Mouse (Mus musculus) heart, adult 9 months (tissue): ENCODE measurements at regions not wholly inside any gene's neighbourhood (a gene's known extent, or its start where the extent isn't known, plus 50 kb on each side); places are given as distances from the start of the nearest gene placed in this dataset.
"Not testable (repeated sequence)": the region's sequence is repeated elsewhere in the genome, so short reads cannot be mapped to it uniquely, and the experiment has no call there.

Experiments
- DNase-seq, 2 experiments: peaks; one replicate each; pipeline ENCODE4 v3.0.0; 2022; ENCODE audit warnings: low spot score in 2 of 2

DNA sequence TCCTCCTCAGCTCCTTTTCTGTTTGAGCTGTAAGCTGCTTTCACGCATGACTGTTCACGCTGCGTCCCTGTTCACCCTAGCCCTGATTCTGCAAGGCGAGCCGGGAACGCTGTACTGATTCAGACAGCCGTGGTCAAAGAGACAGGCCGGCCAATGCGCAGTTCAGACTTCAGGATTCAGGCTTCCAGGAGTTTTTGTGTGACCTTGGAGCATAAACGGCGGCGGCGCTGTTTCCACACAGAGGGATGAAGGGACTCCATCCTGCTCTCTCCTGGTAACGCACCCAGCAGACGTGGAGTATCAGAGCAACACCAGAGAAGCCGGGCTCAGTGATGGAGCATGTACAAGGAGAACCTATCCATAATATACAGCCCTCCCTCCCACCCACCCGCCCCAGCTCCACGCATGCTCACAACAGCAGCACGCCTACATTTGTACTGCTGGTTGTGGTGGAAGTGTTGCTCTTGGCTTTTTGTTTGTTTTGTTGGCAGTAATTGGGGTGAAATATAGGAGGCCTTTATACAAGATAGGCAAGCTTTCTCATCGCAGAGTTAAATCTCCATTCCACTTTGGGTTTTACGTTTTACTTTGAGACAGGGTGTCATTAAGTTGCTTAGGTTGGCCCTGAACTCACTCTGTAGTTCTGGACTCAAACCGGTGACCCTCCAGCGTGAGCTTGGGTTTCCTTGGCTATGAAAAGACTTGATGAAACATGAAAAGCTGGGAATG is 98.6 kb upstream of the Cpsf6 start:
- no peak for DNase-seq

DNA sequence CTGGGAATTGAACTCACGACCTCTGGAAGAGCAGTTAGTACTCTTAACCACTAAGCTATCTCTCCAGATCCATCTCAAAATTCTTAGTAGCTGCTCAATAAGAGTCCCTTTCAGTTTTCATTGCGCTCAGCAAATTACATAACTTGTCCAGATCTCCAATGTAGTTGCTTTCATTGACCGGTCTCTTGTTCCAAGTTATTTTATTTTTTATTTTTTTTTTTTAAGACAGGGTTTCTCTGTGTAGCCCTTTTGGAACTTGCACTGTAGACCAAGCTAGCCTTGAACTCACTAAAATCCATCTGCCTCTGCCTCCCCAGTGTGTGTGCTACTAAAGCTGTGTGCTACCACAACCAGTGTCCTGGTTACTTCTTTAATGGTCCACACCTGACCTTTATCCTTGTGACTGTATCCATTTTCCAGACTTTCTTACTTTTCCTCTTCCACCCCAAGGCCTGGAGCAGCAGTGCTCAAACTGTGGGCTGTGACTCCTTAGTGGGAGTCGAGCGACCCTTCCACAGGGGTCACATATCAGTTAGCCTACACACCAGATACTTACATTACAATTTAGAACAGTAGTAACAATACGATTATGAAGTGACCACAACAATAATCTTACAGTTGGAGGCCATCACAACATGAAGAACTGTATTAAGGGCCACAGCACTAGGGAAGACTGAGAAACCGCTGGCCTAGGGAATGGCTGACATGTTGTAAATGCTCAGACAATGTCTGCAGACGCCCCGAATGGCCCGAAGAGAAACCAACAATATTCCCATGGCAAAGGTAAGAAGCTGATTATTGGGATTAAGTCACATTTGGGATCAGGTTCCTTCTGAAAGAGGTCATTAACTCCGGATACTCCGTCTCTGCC is 97.8 kb upstream of the Cpsf6 start:
- no peak for DNase-seq

DNA sequence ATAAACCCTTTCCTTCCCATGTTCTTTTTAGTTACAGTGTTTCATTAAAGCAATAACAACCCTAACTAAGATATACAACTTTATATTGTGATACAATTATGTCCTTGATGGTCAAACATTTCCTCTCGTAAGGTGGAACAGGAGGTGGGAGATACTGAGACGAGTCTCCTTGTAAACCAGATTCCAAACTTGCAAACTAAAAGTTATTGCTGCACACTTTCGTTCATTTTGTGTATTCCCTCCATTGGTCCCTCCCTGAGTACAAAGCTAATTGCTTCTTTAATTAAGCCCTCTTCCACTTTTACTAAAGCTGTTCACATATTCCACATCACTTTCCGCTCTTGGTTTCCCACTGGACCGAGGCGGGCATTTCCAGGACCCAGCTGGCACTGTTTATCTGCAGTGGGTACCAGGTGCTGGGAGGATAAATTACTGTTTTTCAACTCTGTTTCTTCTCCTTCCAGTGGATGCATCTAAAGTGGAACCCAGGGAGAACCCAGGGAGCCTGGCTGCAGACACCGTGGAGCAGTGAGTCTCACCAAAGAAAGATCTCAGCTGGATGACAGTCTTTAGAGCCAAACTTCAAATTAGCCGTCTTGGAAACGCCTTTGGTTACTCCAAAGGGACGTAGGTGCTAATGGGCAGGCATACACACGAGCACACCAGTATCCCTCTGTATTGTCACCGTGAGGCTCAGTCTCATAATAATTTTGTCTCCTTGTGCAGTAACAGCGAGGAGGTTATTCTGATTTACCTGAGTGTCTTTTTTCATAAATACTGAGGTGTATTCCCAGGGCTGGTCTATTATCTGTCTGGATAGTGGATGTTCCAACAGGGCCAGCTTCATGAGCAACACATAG is 95.5 kb upstream of the Cpsf6 start:
- DNase-seq: no peak

DNA sequence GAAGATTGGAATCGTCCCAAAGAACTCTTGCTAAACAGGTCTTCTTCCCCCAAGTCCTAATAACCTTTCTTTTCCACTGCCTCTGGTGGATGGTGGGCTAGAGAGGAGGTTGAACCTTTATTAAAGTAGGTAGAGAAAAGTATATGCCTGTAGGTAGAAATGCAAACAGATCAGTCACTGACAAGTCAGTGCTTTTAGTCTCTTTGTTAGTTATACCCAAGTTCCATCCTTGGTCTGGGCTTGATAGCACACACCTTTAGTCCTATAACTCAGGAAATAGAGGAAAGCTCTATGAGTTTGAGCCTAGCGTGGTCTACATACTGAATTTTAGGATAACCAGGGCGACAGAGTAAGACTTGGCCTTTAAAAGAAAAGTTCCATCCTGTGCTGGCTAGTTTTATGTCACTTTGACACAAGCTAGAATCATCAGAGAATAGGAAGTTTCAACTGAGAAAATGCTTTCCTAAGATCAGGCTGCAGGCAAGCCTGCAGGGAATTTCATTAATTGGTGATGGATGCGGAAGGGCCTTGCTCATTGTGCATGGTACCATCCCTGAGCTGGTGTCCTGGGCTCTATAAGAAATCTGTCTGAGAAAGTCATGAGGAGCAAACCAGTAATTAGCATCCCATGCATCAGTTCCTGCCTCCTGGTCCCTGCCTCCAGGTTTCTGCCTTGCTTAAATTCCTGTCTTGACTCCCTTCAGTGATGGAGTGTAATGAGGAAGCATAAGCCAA is 94.7 kb upstream of the Cpsf6 start:
- DNase-seq: no peak

DNA sequence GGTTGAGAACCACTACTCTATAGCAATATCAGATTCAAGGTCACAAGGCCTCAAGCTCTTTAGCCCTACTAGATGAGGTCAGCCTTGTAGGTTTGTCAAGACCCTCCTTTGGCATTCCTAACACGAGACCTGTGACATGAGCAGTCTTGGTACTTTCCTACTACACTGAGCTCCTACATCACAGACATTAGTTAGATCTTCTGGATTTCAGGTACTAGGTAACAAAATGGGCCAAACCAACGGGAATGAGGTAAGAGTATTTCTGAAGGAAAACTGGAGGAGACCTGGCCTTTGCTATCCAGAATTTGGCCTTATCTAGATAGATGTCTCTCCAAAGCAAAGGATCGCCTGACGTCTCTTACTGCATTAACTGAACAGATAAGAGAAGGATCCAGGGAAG is 93.7 kb upstream of the Cpsf6 start:
- no peak for DNase-seq

DNA sequence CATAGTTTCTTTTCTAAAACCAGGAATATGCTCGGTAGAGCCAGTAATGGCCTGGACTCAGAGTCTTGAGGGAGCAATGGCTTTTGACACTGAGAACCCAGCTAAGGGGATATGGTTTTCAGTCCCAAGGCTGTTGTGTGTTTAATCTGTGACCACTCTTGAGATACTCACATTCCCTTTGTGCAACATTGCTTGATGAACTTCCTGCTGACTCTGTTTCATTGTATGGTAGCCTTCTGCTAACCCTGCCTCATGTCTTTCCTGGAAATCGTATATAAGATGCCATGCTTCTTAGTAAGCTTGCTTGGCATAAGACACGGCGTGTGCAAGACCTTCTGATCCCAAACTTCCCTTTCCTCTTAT is 92.7 kb upstream of the Cpsf6 start:
- no peak for DNase-seq

DNA sequence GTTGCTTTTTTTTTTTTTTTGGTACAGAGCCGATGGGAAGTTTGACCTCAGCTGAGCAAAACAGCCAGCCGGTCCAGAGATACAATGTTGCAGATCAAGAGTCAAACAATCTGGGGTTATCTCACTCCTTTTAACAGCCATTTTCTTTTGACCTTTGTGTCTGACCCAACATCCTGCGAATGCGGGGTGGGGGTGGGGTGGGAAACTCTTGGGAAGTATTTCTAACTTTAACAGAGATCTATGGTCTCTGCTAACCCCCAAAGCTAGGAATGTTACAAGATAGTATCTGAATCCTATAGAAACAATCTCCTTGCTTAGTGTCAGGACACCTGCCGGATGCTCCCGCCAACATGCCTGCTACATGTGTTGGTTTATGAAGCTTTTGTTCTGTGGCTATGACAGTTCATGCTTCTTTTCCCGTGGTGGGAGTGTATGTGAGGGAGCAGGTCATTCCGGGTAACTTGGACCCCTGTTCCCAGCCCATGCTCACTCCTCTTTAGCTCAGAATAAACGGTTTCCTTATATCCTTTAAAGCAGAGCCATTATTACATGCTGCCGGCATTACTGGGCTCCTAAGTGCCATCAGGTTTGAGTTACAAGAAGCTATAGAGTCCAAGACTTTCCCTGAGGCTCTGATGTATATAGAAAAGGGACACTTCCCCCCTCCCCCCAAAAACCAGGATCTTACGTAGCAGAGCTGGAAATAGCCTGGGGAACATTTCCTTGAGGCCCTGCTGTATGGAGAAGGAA is 92.2 kb upstream of the Cpsf6 start:
- DNase-seq: no peak

DNA sequence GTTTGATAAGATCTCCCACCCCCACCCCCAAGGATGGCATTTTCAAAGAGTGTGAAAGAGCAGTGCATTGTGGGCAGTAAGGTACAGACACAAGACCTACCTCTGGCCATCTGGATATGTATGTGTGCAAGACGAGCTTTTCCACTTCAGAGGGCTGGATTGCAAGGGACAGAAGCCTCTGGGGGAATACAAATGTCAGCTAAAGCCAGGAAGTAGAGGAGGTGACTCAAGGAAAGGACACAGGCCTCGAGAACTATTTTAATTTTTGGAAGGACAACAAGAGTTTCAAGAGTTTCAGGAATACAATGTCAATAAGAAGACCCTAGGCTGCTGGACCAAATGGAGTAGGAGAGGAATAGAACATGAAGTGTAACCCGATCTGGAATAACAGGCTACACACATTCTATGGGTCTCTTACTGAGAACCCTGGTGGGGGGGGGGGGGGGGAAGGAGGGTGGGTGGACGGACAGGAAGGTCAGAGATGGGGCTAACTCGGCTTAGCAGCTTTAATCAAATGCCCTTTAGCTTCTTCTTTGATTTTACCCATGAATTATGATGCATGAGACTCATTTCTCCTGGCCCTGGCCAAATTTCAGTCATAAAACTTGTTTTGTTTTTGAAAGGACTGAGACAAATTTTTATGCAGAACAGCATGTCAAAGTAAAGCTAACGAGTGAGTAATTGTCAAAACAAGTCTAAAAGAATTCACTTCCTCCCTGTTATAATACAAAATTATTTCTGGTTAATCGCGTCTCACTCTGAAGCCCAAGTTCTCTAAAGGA is 91.4 kb upstream of the Cpsf6 start:
- peak; percentile 21 to 28 for DNase-seq

DNA sequence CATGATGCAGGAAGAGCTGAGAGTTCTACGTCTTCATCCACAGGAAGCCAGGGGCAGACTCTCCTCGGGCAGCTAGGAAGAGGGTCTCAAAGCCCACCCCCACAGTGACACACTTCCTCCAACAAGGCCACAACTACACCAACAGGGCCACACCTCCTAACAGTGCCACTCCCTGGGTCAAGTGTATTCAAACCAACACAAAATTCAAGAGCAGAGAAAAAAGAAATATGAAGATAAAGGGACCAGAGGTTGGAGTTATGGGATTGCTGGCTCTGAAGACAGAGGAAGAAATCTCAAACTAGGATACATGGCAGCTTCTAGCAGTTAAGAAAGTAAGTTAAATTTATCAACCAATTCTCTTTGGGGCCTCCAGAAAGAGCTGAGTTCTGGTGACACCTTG is 90.7 kb upstream of the Cpsf6 start:
- DNase-seq: no peak

DNA sequence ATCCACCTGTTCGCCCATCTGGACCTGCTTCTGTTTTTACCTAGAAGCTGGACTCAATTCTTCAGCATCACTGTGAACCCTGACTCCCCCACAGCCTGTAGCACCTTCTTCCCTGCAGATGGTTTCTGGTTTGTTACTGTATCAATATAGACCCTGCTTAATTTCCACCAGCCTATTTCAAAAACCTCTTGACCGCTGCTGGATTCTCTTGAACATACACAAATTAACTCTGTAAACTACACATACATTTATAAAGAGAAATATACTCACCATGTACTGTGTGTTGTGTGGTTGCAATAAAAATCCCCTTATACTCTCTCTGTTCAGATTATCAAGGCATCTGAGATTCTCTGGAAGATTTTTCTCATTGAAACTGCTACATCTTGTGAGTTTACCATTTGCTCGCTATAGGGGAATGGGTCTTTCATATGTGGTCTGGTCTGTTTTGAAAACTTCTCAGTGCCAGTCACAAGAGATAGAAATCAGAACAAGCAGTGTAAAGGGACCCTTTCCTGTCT is 89.8 kb upstream of the Cpsf6 start:
- DNase-seq: no peak

DNA sequence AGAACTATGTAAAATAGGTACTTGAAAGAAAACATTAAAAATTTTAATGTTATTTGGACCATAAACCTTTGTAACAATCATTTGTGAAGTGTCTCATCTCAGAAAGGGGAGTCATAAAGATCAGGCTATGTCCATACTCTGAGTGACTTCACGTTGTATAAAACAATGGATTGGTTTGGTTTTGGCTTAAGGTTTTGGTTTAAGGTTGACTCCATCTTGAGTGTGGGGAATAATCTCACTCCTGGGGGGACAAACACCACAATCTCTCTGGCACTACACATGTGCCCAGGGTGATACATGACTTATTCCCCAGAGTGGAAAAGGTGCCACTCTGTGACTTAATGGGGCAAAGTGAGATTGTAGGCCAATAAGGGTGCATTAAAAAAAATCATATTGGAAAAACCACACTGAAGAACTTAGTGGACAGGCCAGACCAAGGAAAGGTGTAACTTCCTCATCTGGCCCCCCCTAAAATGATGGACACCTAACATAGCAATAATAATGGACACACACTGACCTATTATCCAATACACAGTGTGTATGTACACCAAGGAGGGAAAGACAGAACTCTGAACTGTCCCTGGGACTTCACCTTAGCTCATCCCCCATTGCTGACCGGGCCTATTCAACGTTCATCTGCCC is 89.2 kb upstream of the Cpsf6 start:
- DNase-seq: no peak

DNA sequence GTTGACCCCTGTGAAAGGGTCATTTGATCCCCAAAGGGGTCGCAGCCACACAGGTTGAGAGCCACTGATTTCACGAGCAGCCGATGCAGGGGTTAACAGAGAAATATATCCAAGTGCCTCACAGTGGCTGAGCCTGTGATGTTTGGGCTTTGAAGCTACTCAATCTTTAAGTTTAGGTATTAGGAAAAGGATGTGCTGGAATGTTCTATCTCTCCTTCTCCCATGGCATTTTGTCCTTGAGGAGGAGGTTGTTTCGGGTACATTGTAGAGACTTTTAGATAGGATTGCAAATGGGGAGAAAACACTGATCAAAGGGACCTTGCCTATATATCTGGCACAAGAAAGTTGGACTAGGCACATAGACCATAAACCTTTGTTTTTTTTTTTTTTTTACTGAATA is 88.6 kb upstream of the Cpsf6 start:
- DNase-seq: no peak

DNA sequence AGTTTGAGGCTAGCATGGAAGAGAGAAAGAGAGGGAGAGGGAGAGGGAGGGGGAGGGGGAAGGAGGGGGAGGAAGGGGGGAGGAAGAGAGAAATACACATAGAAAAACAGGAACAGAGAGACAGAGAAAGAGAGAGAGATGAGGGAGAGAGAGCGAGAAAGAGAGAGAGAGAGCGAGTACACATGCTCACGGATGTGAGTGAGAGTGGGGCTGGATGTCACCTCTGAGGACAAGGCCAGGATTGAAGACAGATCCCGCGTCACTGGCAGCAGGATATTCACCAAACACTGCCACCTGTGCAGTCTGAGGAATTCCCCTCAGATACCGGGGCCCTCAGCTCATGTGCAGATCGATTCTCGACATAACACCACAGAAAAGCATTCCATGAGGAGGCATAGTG is 87.3 kb upstream of the Cpsf6 start:
- DNase-seq: no peak

DNA sequence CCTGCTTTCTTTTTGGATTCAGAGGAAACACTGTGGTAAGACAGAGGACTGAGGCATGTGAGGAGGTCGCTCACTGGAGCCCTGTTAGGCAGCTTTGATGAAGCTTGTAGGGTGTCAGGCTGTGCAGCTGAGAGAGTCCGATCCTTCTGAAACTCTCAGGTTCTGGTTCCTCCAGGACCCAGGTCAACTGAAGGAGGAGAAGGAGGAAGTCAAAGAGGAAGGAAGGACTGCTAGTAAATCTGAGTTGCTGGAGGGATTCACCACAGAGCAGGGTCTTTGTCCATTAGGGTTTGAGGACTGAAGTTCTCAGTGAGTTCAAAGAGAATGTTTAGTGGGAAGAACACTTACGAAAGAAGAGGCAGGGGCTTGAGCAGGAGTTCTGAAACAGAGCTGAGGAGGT is 86.6 kb upstream of the Cpsf6 start:
- no peak for DNase-seq

DNA sequence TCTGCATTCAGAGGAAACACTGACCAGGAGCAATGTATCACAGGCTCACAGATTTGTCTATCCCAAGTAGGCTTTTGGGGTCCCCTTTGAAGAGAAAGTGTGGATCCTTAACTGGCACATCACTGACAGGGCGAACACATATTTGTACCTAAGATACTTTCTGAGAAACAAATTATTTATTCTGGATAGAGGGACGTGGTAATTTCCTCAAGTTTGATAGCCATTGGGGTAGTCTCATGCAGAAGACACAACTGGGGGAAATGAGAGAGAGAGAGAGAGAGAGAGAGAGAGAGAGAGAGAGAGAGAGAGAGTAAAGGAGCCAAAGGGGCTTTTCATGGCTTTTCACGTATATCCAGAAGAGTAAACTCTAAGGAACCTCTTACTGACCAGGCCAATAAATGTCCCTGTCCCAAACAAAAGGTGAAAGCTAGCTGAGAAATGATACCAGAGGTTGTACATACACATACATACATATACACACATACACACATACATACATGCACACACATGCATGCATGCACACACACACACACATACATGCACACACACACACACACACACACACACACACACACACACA is 85.9 kb upstream of the Cpsf6 start:
- no peak for DNase-seq

DNA sequence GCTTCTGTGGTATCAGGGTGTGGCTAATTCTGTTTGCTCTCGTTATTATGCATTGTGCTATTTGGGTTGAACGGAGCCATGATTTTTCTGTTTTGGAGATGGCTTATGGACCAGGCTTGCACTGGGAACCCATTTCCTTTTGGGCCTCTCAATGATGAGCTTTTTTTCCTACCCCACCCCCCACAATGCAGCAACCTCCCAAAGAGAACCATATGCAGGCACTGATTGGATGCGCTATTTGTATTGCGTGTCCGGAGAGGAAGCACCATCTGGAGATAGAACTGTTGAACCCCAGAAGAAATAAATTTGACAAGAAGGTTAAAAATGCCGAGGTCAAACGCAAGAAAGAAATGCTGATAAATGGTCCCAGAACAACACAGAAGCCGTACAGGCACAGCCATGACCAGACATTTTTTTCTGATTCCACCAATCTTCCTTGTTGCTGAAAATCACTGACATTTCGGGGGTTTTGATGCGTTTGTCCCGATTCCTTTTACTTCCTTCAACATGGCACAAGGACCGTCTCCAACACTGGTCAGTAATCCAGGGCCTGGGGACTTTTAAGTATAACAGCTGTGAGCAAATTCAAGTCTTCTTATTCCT is 85.3 kb upstream of the Cpsf6 start:
- no peak for DNase-seq

DNA sequence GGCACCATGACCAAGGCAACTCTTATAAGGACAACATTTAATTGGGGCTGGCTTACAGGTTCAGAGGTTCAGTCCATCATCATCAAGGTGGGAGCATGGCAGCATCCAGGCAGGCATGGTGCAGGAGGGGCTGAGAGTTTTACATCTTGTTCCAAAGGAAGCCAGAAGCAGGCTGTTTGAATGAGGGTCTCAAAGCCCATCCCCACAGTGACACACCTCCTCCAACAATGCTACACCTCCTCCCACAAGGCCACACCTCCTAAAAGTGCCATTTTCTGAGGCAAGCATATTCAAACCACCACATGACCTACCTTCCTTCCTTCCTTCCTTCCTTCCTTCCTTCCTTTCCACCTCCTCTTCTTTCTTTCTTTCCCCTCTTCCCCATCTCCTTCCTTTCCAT is 84.5 kb upstream of the Cpsf6 start:
- not testable (repeated sequence) for DNase-seq

DNA sequence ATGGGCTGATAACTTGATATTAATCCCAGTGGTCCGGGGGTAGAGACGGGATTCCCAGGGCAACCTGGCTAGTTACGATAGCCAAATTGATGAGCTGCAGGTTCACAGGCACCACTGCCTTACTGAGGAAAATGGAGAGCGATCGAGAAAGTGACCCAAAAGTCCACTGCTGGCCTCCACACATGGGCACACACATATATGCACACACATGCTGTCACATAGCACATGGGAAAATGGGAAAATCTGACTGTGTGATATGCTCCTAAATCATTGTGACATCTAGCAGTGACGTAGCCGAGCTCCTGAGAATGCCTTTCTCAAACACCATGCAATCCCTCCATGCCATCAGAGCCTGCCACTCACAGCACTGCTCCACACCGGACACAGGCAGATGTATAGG is 83.8 kb upstream of the Cpsf6 start:
- no peak for DNase-seq

DNA sequence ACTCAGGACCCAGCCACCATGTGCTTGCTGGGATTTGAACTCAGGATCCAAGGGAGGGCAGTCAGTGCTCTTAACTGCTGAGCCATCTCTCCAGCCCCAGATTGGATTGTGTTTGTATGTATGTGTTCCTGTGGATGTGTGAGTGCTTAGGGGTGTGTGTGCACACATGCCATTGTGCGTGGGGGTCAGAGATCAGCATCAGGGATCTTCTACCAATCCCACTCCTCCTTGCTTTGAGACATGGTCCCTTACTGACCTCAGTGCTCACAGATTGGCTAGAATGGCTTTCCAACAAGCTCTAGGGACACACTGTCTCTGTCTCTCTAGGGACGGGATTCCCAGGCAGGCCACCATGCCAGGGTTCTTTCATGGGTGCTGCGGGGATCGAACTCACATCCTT is 83.1 kb upstream of the Cpsf6 start:
- no peak for DNase-seq
